Mouse (Mus musculus) forebrain, postnatal 0 days (tissue): ENCODE data around the gene Zcchc10. TPM values are rescaled to one million over a fixed set of nuclear protein-coding genes. Genes with fewer than 3 reads are reported as not detected.

Experiments
- ATAC-seq: fragments of 200-750 bp; cut with Nextera tagmentation; 2 replicates; pipeline ENCODE4 v1.8.0; 2017; ENCODE audit warnings: mild to moderate bottlenecking, moderate library complexity
- DNase-seq: peaks from one replicate; pipeline ENCODE4 v3.0.0-alpha.2; 2015
- H3K27ac ChIP-seq: fragments of 300-500 bp; sonication (generic); 2 replicates; pipeline ENCODE4 v1.5.1; 2014; ENCODE audit warnings: low read depth, mild to moderate bottlenecking, antibody characterized with exemption, low read length, moderate library complexity, mixed read lengths
- H3K27me3 ChIP-seq: fragments of 300-500 bp; sonication (generic); 2 replicates; pipeline ENCODE4 v1.6.1; 2014; ENCODE audit warnings: mild to moderate bottlenecking, low read length, mixed read lengths; ENCODE audit not compliant: insufficient read depth
- H3K36me3 ChIP-seq: fragments of 300-500 bp; sonication (generic); 2 replicates; pipeline ENCODE4 v1.6.1; 2014; ENCODE audit warnings: mild to moderate bottlenecking, moderate library complexity; ENCODE audit not compliant: insufficient read depth
- H3K4me1 ChIP-seq: fragments of 300-500 bp; sonication (generic); 2 replicates; pipeline ENCODE4 v1.6.1; 2014; ENCODE audit warnings: antibody characterized with exemption; ENCODE audit not compliant: insufficient read depth
- H3K4me2 ChIP-seq: fragments of 300-500 bp; sonication (generic); 2 replicates; pipeline ENCODE4 v1.6.1; 2014; ENCODE audit warnings: low read depth, mild to moderate bottlenecking, moderate library complexity
- H3K4me3 ChIP-seq: fragments of 300-500 bp; sonication (generic); 2 replicates; pipeline ENCODE4 v1.5.1; 2014; ENCODE audit warnings: low read depth, low read length, mixed read lengths
- H3K9ac ChIP-seq: fragments of 300-500 bp; sonication (generic); 2 replicates; pipeline ENCODE4 v1.6.1; 2014; ENCODE audit warnings: mild to moderate bottlenecking
- H3K9me3 ChIP-seq: fragments of 300-500 bp; sonication (generic); 2 replicates; pipeline ENCODE4 v1.6.1; 2016; ENCODE audit warnings: low read length
- CTCF ChIP-seq: sonication (generic); IDR thresholded peaks from 2 replicates; pipeline ENCODE4 v1.5.1; 2016; ENCODE audit warnings: antibody characterized with exemption, control low read depth, low read depth
- WGBS: fragments of 180-500 bp; shearing (Covaris S2); extraction: QIAGEN DNeasy Blood & Tissue Kit; methylation state at CpG from one replicate; pipeline ENCODE4 v1.1.7; 2014; 5-methylcytosine and 5-hydroxymethylcytosine counted together
- polyA plus RNA-seq: library from polyadenylated mRNA; unstranded; fragments of >200 nt; fragmentation: Nextera tagmentation; extraction: Ambion mirVana; gene quantifications from 2 replicates; pipeline ENCODE4 v1.2.1, GENCODE M21; 2015
- total RNA-seq: library from RNA; depleted of rRNA; stranded (reverse); fragments of >200 nt; gene quantifications from 2 replicates; pipeline ENCODE4 v1.2.3, GENCODE M21; 2014; rRNA removed

Zcchc10 gene
- total and polyA plus RNA-seq, 2 experiments from 2014 or later: 0.86 to 16.0 TPM

- no peaks in the 10 kb centered on the region for H3K4me1 ChIP-seq
- ATAC-seq (no peak), DNase-seq (no peak)
- WGBS: 95% methylated on average over 2 of the region's 2 CpGs
- H3K9me3 ChIP-seq: no peaks in the 10 kb centered on the region
- H3K27ac ChIP-seq: no peak overlapping the region
- no peak overlapping the region for H3K4me3 ChIP-seq
- H3K36me3 ChIP-seq: peaks cover 7% of the 10 kb centered on the region
- TF ChIP-seq CTCF: no peak
- no peak overlapping the region for H3K4me2 ChIP-seq
- H3K27me3 ChIP-seq: no peaks in the 10 kb centered on the region
- H3K9ac ChIP-seq: no peak overlapping the region
Measured at GRCm38 (mm10) chr11:53367032-53367431, 42.6 kb downstream of the Zcchc10 start.

- H3K4me3 ChIP-seq: no peak overlapping the region
- 93% methylated on average over 1 of the region's 1 CpGs for WGBS
Measured at GRCm38 (mm10) chr11:53378918-53379317, 54.4 kb downstream of the Zcchc10 start.

More at GRCm38 (mm10) chr11:53378918-53379317, 54.4 kb downstream of the Zcchc10 start:
- DNase-seq (no peak), ATAC-seq (no peak)
- Histone ChIP-seq H3K9me3 (no peaks in the 10 kb centered on the region), H3K36me3 (peaks cover 19% of the 10 kb centered on the region), H3K4me2 (no peak overlapping the region), H3K27me3 (no peaks in the 10 kb centered on the region), H3K27ac (no peak overlapping the region), H3K4me1 (no peaks in the 10 kb centered on the region), H3K9ac (no peak overlapping the region)
- TF ChIP-seq CTCF: no peak

Other genes starting within 250 kb of the Zcchc10 start
- 112 and 138 TPM in 2 replicates for gene Hspa4, start 24.2 kb upstream of the Zcchc10 start, total RNA-seq
- 42.1 and 46.9 TPM in 2 replicates for gene Hspa4, start 24.2 kb upstream of the Zcchc10 start, polyA plus RNA-seq
- 110 and 147 TPM in 2 replicates for gene Aff4, start 26.2 kb downstream of the Zcchc10 start, total RNA-seq
- gene Aff4, start 26.2 kb downstream of the Zcchc10 start, polyA plus RNA-seq: 67.0 and 98.5 TPM in 2 replicates
- not detected in 2 replicates for gene Leap2, start 98.5 kb downstream of the Zcchc10 start, total RNA-seq
- gene Leap2, start 98.5 kb downstream of the Zcchc10 start, polyA plus RNA-seq: not detected in 2 replicates
- gene Uqcrq, start 106.2 kb downstream of the Zcchc10 start, total RNA-seq: 20.6 and 30.5 TPM in 2 replicates
- 822 and 1,049 TPM in 2 replicates for gene Uqcrq, start 106.2 kb downstream of the Zcchc10 start, polyA plus RNA-seq
- gene Gdf9, start 106.3 kb downstream of the Zcchc10 start, total RNA-seq: 0.67 and 2.3 TPM in 2 replicates
- gene Gdf9, start 106.3 kb downstream of the Zcchc10 start, polyA plus RNA-seq: 2.0 and 3.0 TPM in 2 replicates
- gene Gm10447, start 132.4 kb downstream of the Zcchc10 start, total RNA-seq: not detected in 2 replicates
- not detected in 2 replicates for gene Gm10447, start 132.4 kb downstream of the Zcchc10 start, polyA plus RNA-seq
- gene Shroom1, start 132.5 kb downstream of the Zcchc10 start, total RNA-seq: 3.0 and 4.9 TPM in 2 replicates
- 2.0 TPM in 2 replicates for gene Shroom1, start 132.5 kb downstream of the Zcchc10 start, polyA plus RNA-seq
- 1.7 TPM in 1 of 2 replicates, not detected in the other for gene Gm9837, start 145.8 kb downstream of the Zcchc10 start, total RNA-seq
- gene Gm9837, start 145.8 kb downstream of the Zcchc10 start, polyA plus RNA-seq: not detected in 2 replicates
- gene Gm9945, start 155.5 kb downstream of the Zcchc10 start, total RNA-seq: not detected in 2 replicates
- 0.15 and 0.28 TPM in 2 replicates for gene Gm9945, start 155.5 kb downstream of the Zcchc10 start, polyA plus RNA-seq
- 13.2 and 13.5 TPM in 2 replicates for gene Sowaha, start 155.6 kb downstream of the Zcchc10 start, total RNA-seq
- gene Sowaha, start 155.6 kb downstream of the Zcchc10 start, polyA plus RNA-seq: 5.0 and 7.9 TPM in 2 replicates
- gene Sept8, start 194.6 kb downstream of the Zcchc10 start, total RNA-seq: 37.2 and 40.9 TPM in 2 replicates
- gene Sept8, start 194.6 kb downstream of the Zcchc10 start, polyA plus RNA-seq: 13.5 and 18.2 TPM in 2 replicates
- gene Kif3a, start 242.7 kb downstream of the Zcchc10 start, total RNA-seq: 103 and 118 TPM in 2 replicates
- gene Kif3a, start 242.7 kb downstream of the Zcchc10 start, polyA plus RNA-seq: 241 and 330 TPM in 2 replicates